Mouse (Mus musculus) ES-Bruce4 (cell line): ENCODE measurements around the gene Med29. TPM values are rescaled to one million over a fixed set of nuclear protein-coding genes. Genes with fewer than 3 reads are reported as not detected.
A peak's percentile ranks its signal among the peaks of the same experiment; 100 is the strongest.

Experiments
- H3K27ac ChIP-seq: 2 replicates; pipeline ENCODE4 v1.5.1; 2012; ENCODE audit warnings: low read length, inconsistent platforms; ENCODE audit not compliant: insufficient read depth
- H3K27me3 ChIP-seq: 2 replicates; pipeline ENCODE4 v1.6.1; 2012; ENCODE audit warnings: mild to moderate bottlenecking, low read length, inconsistent platforms; ENCODE audit not compliant: control insufficient read depth, poor library complexity, insufficient read depth, severe bottlenecking
- H3K36me3 ChIP-seq: 2 replicates; pipeline ENCODE4 v1.6.1; 2012; ENCODE audit warnings: inconsistent platforms, mild to moderate bottlenecking, low read length, moderate library complexity; ENCODE audit not compliant: control insufficient read depth, poor library complexity, insufficient read depth, severe bottlenecking
- H3K4me1 ChIP-seq: one replicate; pipeline ENCODE4 v1.8.1; 2011; ENCODE audit warnings: low read length; ENCODE audit not compliant: control insufficient read depth, insufficient read depth
- H3K4me3 ChIP-seq: 2 replicates; pipeline ENCODE4 v1.5.1; 2011; ENCODE audit warnings: low read depth, mild to moderate bottlenecking, low read length
- H3K9ac ChIP-seq: 2 replicates; pipeline ENCODE4 v1.6.1; 2012; ENCODE audit warnings: low read depth, mild to moderate bottlenecking, inconsistent platforms; ENCODE audit not compliant: poor library complexity, severe bottlenecking
- H3K9me3 ChIP-seq: replicated peaks from 2 replicates; pipeline ENCODE4 v1.6.1; 2012; ENCODE audit warnings: mild to moderate bottlenecking, low read length, inconsistent platforms; ENCODE audit not compliant: control insufficient read depth, poor library complexity, insufficient read depth, severe bottlenecking
- CTCF ChIP-seq: IDR thresholded peaks from one replicate; pipeline ENCODE4 v1.8.1; 2011; ENCODE audit warnings: low read depth, low read length
- EP300 ChIP-seq: IDR thresholded peaks from 2 replicates; pipeline ENCODE4 v1.6.1; 2011; ENCODE audit warnings: low read depth, low read length; ENCODE audit not compliant: insufficient read depth
- POLR2A ChIP-seq: IDR thresholded peaks from one replicate; pipeline ENCODE4 v1.8.1; 2011; ENCODE audit warnings: low read length; ENCODE audit not compliant: insufficient read depth
- polyA plus RNA-seq: library from polyadenylated mRNA; stranded (reverse); fragments of >200 nt; gene quantifications from 2 replicates; pipeline ENCODE4 v1.2.4, GENCODE M21; 2011; ENCODE audit warnings: low read depth; ENCODE audit not compliant: missing spikeins, insufficient read depth, insufficient read length

The Med29 gene
- polyA plus RNA-seq, 1 experiment = 18.1 TPM

GRCm38 (mm10) chr7:28359854-28360253 is 32.7 kb downstream of the Med29 start:
- Histone ChIP-seq H3K36me3 (no peaks in the 10 kb centered on the region), H3K27ac (no peak overlapping the region)
- no peak for TF ChIP-seq CTCF
- TF ChIP-seq EP300 = no peak
- no peak for TF ChIP-seq POLR2A

GRCm38 (mm10) chr7:28358431-28358830 is 34.1 kb downstream of the Med29 start:
- peaks cover 3% of the 10 kb centered on the region for H3K4me1 ChIP-seq
- H3K9ac ChIP-seq = no peak overlapping the region
- no peaks in the 10 kb centered on the region for H3K9me3 ChIP-seq
- TF ChIP-seq EP300 (no peak), POLR2A (no peak), CTCF (no peak)
- H3K36me3 ChIP-seq = peaks cover 9% of the 10 kb centered on the region
- no peaks in the 10 kb centered on the region for H3K27me3 ChIP-seq
- no peak overlapping the region for H3K4me3 ChIP-seq
- no peak overlapping the region for H3K27ac ChIP-seq

More at GRCm38 (mm10) chr7:28359854-28360253, 32.7 kb downstream of the Med29 start:
- H3K27me3 ChIP-seq = no peaks in the 10 kb centered on the region
- H3K9ac ChIP-seq = no peak overlapping the region
- H3K9me3 ChIP-seq = no peaks in the 10 kb centered on the region
- no peak overlapping the region for H3K4me3 ChIP-seq
- H3K4me1 ChIP-seq = peaks cover 3% of the 10 kb centered on the region

- H3K27me3 ChIP-seq = no peaks in the 10 kb centered on the region
- peaks cover 3% of the 10 kb centered on the region for H3K4me1 ChIP-seq
- H3K4me3 ChIP-seq = no peak overlapping the region
- peaks cover 14% of the 10 kb centered on the region for H3K36me3 ChIP-seq
- no peaks in the 10 kb centered on the region for H3K9me3 ChIP-seq
- H3K9ac ChIP-seq = no peak overlapping the region
- TF ChIP-seq POLR2A (no peak), CTCF (no peak), EP300 (no peak)
- no peak overlapping the region for H3K27ac ChIP-seq
Observed at GRCm38 (mm10) chr7:28357984-28358383, 34.5 kb downstream of the Med29 start.

GRCm38 (mm10) chr7:28356981-28357380 is 35.5 kb downstream of the Med29 start:
- H3K27ac ChIP-seq = 0 out of 2 replicates have a peak overlapping the region, but pooled peaks have one; percentile 20
- no peak overlapping the region for H3K9ac ChIP-seq
- H3K4me3 ChIP-seq = no peak overlapping the region
- no peaks in the 10 kb centered on the region for H3K27me3 ChIP-seq
- H3K36me3 ChIP-seq = peaks cover 24% of the 10 kb centered on the region
- no peaks in the 10 kb centered on the region for H3K9me3 ChIP-seq
- no peak for TF ChIP-seq CTCF
- TF ChIP-seq EP300 = no peak
- H3K4me1 ChIP-seq = peaks cover 3% of the 10 kb centered on the region

GRCm38 (mm10) chr7:28355221-28355620 is 37.3 kb downstream of the Med29 start:
- Histone ChIP-seq H3K4me3 (no peak overlapping the region), H3K9ac (no peak overlapping the region)
- TF ChIP-seq CTCF (no peak), EP300 (no peak), POLR2A (no peak)

GRCm38 (mm10) chr7:28354596-28354995 is 37.9 kb downstream of the Med29 start:
- Histone ChIP-seq H3K27ac (no peak overlapping the region), H3K9ac (no peak overlapping the region), H3K9me3 (no peaks in the 10 kb centered on the region), H3K27me3 (no peaks in the 10 kb centered on the region), H3K4me3 (no peak overlapping the region), H3K4me1 (peaks cover 3% of the 10 kb centered on the region), H3K36me3 (peaks cover 32% of the 10 kb centered on the region)
- TF ChIP-seq POLR2A (no peak), CTCF (no peak), EP300 (no peak)

More at GRCm38 (mm10) chr7:28355221-28355620, 37.3 kb downstream of the Med29 start:
- H3K4me1 ChIP-seq = peaks cover 3% of the 10 kb centered on the region
- H3K36me3 ChIP-seq = peaks cover 32% of the 10 kb centered on the region
- H3K9me3 ChIP-seq = no peaks in the 10 kb centered on the region
- H3K27ac ChIP-seq = no peak overlapping the region
- H3K27me3 ChIP-seq = no peaks in the 10 kb centered on the region
